Mouse (Mus musculus) CH12.LX (cell line): ENCODE data around the gene Hspbp1. TPM values are rescaled to one million over a fixed set of nuclear protein-coding genes. Genes with fewer than 3 reads are reported as not detected.
A peak's percentile ranks its signal among the peaks of the same experiment; 100 is the strongest.

Source experiments
- DNase-seq: peaks from one replicate; pipeline ENCODE4 v3.0.0-alpha.2; 2013; ENCODE audit errors: extremely low read depth
- H3K27ac ChIP-seq: 2 replicates; pipeline ENCODE4 v1.5.1; 2012; ENCODE audit warnings: low read depth, mild to moderate bottlenecking, control low read depth, moderate library complexity; ENCODE audit not compliant: insufficient read depth
- H3K27me3 ChIP-seq: replicated peaks from 2 replicates; pipeline ENCODE3; 2012; ENCODE audit warnings: inconsistent platforms
- H3K36me3 ChIP-seq, 2 experiments: replicated peaks in 1 of 2; 2 replicates each; pipeline versions ENCODE3 to v1.6.1; 2012; ENCODE audit warnings: inconsistent platforms in 1 of 2, low read length in 1 of 2, mild to moderate bottlenecking in 1 of 2, mixed read lengths in 1 of 2, moderate library complexity in 1 of 2; ENCODE audit not compliant: control insufficient read depth in 1 of 2, insufficient read depth in 1 of 2
- H3K4me1 ChIP-seq, 2 experiments: 2 replicates each; pipeline ENCODE4 v1.6.1; 2012; ENCODE audit warnings: inconsistent platforms in 1 of 2, moderate library complexity in 1 of 2; ENCODE audit not compliant: insufficient read depth in 2 of 2, control insufficient read depth in 1 of 2
- H3K4me2 ChIP-seq: 2 replicates; pipeline ENCODE4 v1.6.1; 2012; ENCODE audit warnings: low read depth, mild to moderate bottlenecking, control low read depth; ENCODE audit not compliant: poor library complexity, insufficient read depth, severe bottlenecking
- H3K4me3 ChIP-seq, 3 experiments: fragments of 150-350 bp in 1 of 3; sonication (generic) in 1 of 3; replicated peaks in 1 of 3; 2 replicates each; pipeline versions ENCODE3 to v1.5.1; 2011 to 2012; ENCODE audit warnings: low read depth in 2 of 3, low read length in 2 of 3, mild to moderate bottlenecking in 2 of 3, moderate library complexity in 2 of 3, control low read depth in 1 of 3, improper control_type of control experiment in 1 of 3, inconsistent platforms in 1 of 3, mixed read lengths in 1 of 3; ENCODE audit not compliant: poor library complexity in 1 of 3
- H3K79me2 ChIP-seq: replicated peaks from 2 replicates; pipeline ENCODE4 v1.6.1; 2012; ENCODE audit warnings: mild to moderate bottlenecking, moderate library complexity; ENCODE audit not compliant: control insufficient read depth, poor library complexity, insufficient read depth, severe bottlenecking; ENCODE audit errors: extremely low read depth
- H3K9ac ChIP-seq: 2 replicates; pipeline ENCODE4 v1.6.1; 2012; ENCODE audit warnings: low read depth, mild to moderate bottlenecking, control low read depth, moderate library complexity; ENCODE audit not compliant: insufficient read depth
- H3K9me3 ChIP-seq: replicated peaks from 2 replicates; pipeline ENCODE3; 2012; ENCODE audit warnings: low read length, inconsistent platforms, mixed read lengths
- BHLHE40 ChIP-seq: IDR thresholded peaks from 2 replicates; pipeline ENCODE4 v1.6.1; 2011; ENCODE audit warnings: mild to moderate bottlenecking, low read depth, low read length, improper control_type of control experiment
- CHD1 ChIP-seq: IDR thresholded peaks from 2 replicates; pipeline ENCODE4 v1.6.1; 2012; ENCODE audit warnings: low read depth, low read length, improper control_type of control experiment, inconsistent platforms
- CHD2 ChIP-seq: IDR thresholded peaks from 2 replicates; pipeline ENCODE4 v1.6.1; 2011; ENCODE audit warnings: low read length, improper control_type of control experiment
- CTCF ChIP-seq, 2 experiments: IDR thresholded peaks in 1 of 2; conservative IDR thresholded peaks in 1 of 2; 2 replicates each; pipeline ENCODE4 v1.5.1; 2011 to 2012; ENCODE audit warnings: low read depth in 2 of 2, low read length in 2 of 2, improper control_type of control experiment in 1 of 2, inconsistent platforms in 1 of 2, mild to moderate bottlenecking in 1 of 2, moderate library complexity in 1 of 2
- E2F4 ChIP-seq: IDR thresholded peaks from 2 replicates; pipeline ENCODE4 v1.6.1; 2011; ENCODE audit warnings: low read depth, low read length, improper control_type of control experiment; ENCODE audit not compliant: insufficient replicate concordance
- ELF1 ChIP-seq: IDR thresholded peaks from 2 replicates; pipeline ENCODE4 v1.6.1; 2014; ENCODE audit warnings: low read depth, mild to moderate bottlenecking, inconsistent platforms, low read length, improper control_type of control experiment
- GABPA ChIP-seq: IDR thresholded peaks from 2 replicates; pipeline ENCODE4 v1.6.1; 2012; ENCODE audit warnings: low read depth, low read length, improper control_type of control experiment, inconsistent platforms; ENCODE audit not compliant: insufficient replicate concordance
- IRF4 ChIP-seq: IDR thresholded peaks from 2 replicates; pipeline ENCODE4 v1.6.1; 2014; ENCODE audit warnings: low read depth, mild to moderate bottlenecking, inconsistent platforms, low read length, improper control_type of control experiment
- MAFK ChIP-seq: IDR thresholded peaks from 2 replicates; pipeline ENCODE4 v1.6.1; 2011; ENCODE audit warnings: low read length, improper control_type of control experiment; ENCODE audit not compliant: insufficient replicate concordance
- MAX ChIP-seq: IDR thresholded peaks from 2 replicates; pipeline ENCODE4 v1.6.1; 2011; ENCODE audit warnings: low read length, improper control_type of control experiment
- MEF2A ChIP-seq: IDR thresholded peaks from 2 replicates; pipeline ENCODE4 v1.6.1; 2014; ENCODE audit warnings: low read depth, mild to moderate bottlenecking, inconsistent platforms, low read length, improper control_type of control experiment, borderline replicate concordance
- MXI1 ChIP-seq: IDR thresholded peaks from 2 replicates; pipeline ENCODE4 v1.6.1; 2011; ENCODE audit warnings: mild to moderate bottlenecking, low read depth, low read length, improper control_type of control experiment
- MYC ChIP-seq: IDR thresholded peaks from 2 replicates; pipeline ENCODE4 v1.6.1; 2011; ENCODE audit warnings: low read depth, mild to moderate bottlenecking, improper control_type of control experiment, low read length
- RCOR1 ChIP-seq: conservative IDR thresholded peaks from 2 replicates; pipeline ENCODE4 v1.6.1; 2012; ENCODE audit warnings: low read depth, mild to moderate bottlenecking, inconsistent platforms, low read length, improper control_type of control experiment
- SIN3A ChIP-seq: IDR thresholded peaks from 2 replicates; pipeline ENCODE4 v1.6.1; 2012; ENCODE audit warnings: low read length, improper control_type of control experiment, inconsistent platforms
- SMC3 ChIP-seq: IDR thresholded peaks from 2 replicates; pipeline ENCODE4 v1.6.1; 2011; ENCODE audit warnings: low read depth, low read length, improper control_type of control experiment
- TCF12 ChIP-seq: IDR thresholded peaks from 2 replicates; pipeline ENCODE4 v1.6.1; 2014; ENCODE audit warnings: low read depth, mild to moderate bottlenecking, inconsistent platforms, low read length, improper control_type of control experiment
- UBTF ChIP-seq: IDR thresholded peaks from 2 replicates; pipeline ENCODE4 v1.6.1; 2012; ENCODE audit warnings: low read depth, mild to moderate bottlenecking, inconsistent platforms, low read length, improper control_type of control experiment, moderate library complexity
- USF1 ChIP-seq: IDR thresholded peaks from 2 replicates; pipeline ENCODE4 v1.6.1; 2014; ENCODE audit warnings: low read depth, mild to moderate bottlenecking, inconsistent platforms, low read length, improper control_type of control experiment
- USF2 ChIP-seq: conservative IDR thresholded peaks from 2 replicates; pipeline ENCODE4 v1.6.1; 2011; ENCODE audit warnings: low read depth, low read length, improper control_type of control experiment
- ZC3H11A ChIP-seq: IDR thresholded peaks from 2 replicates; pipeline ENCODE4 v1.6.1; 2012; ENCODE audit warnings: low read depth, mild to moderate bottlenecking, inconsistent platforms, low read length, improper control_type of control experiment
- ZKSCAN1 ChIP-seq: IDR thresholded peaks from 2 replicates; pipeline ENCODE4 v1.6.1; 2012; ENCODE audit warnings: low read depth, inconsistent platforms, low read length, improper control_type of control experiment, borderline replicate concordance
- ZNF384 ChIP-seq: IDR thresholded peaks from 2 replicates; pipeline ENCODE4 v1.6.1; 2012; ENCODE audit warnings: low read depth, low read length, improper control_type of control experiment, inconsistent platforms
- dilution Hi-C: fragments of 300-500 bp; cut with MboI; formaldehyde crosslinking; loops from 2 replicates; pipeline ENCODE4 v1.14.3; 2020; ENCODE audit warnings: low sequenced_read_pairs; ENCODE audit not compliant: extremely low pct_unique_long_range_greater_than_20kb, extremely low pct_ligation_motif_present
- in situ Hi-C: fragments of 300-500 bp; cut with MboI; formaldehyde crosslinking; loops from 3 replicates; pipeline ENCODE4 v1.14.3; 2019; ENCODE audit warnings: low sequenced_read_pairs, low pct_ligation_motif_present, low pct_unique_long_range_greater_than_20kb, mixed read lengths
- polyA plus RNA-seq: library from polyadenylated mRNA; unstranded; fragments of >175 nt; gene quantifications from 2 replicates; pipeline ENCODE4 v1.2.1, GENCODE M21; 2012; ENCODE audit warnings: low read depth; ENCODE audit not compliant: insufficient read length
- total RNA-seq, 2 experiments: library from RNA; depleted of rRNA; stranded (reverse); fragments of 300-350 nt in 1 of 2; fragments of >200 nt in 1 of 2; gene quantifications; 2 replicates each; pipeline ENCODE4 v1.2.3; 2012 to 2014

Gene Hspbp1
- total and polyA plus RNA-seq, 3 experiments: 90.6 to 131 (median 98.8) TPM

DNA sequence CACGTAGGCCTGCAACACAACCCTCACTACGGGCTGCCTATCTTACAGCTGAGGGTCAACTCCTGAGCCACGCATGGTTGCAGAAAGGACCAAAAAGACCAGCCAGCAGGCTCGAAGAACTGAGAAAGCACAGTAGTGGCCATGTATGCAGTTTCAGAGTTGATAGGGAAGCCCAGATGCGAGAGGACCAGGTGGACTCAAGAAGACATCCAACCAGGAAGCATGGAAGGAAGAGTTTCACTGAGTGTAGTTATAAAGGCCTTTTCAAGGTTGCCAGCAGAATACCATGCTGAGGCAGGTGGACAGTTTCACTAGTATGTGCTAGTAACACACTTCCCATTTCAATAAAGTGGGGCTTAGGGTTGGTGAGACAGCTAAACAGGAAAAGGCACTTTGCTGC is 32.1 kb downstream of the Hspbp1 start:
- in situ Hi-C loops (no loop called here), dilution Hi-C loops (no loop called here)
- Histone ChIP-seq H3K4me3 (peak overlapping the region in 1 of 3 experiments; percentile 40), H3K79me2 (peaks cover 72% of the 10 kb centered on the region), H3K4me2 (peak overlapping the region; percentile 90), H3K9ac (peak overlapping the region; percentile 75; the same call in 1 of the 2 replicates), H3K4me1 (peaks cover 21 to 67% of the 10 kb centered on the region in 2 experiments), H3K27me3 (no peaks in the 10 kb centered on the region), H3K27ac (peak overlapping the region; percentile 35), H3K36me3 (peaks cover 13 to 39% of the 10 kb centered on the region in 2 experiments), H3K9me3 (no peaks in the 10 kb centered on the region)
- TF ChIP-seq SIN3A (peak; percentile 73; the same call in 1 of the 2 replicates), MXI1 (peak; percentile 3; the same call in 1 of the 2 replicates), UBTF (no peak), ZNF384 (0 out of 2 replicates have a peak, but pooled peaks have one; percentile 6)
- DNase-seq: no peak

DNA sequence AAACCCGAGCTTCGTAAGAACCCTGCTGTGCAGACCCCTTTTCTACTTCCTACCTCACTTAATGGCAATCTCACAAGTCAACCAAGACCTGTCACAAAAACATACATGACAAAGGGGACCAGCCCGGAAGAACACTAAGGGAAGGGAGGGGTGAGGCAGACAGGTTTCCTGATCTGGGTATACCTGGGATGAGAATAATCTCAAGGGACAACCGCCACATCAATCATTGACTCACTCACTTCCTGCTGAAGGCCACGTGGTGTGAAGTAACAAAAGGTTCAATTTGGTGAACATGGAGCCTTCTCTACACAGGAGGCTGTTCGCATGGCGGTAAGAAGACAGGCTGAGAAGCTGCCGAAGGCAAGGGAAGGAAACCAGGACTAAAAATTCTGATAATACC is 33.3 kb downstream of the Hspbp1 start:
- H3K4me2 ChIP-seq: no peak overlapping the region
- dilution Hi-C loops (no loop called here), in situ Hi-C loops (no loop called here)
- H3K9ac ChIP-seq: no peak overlapping the region
- H3K27me3 ChIP-seq: no peaks in the 10 kb centered on the region
- peaks cover 70% of the 10 kb centered on the region for H3K79me2 ChIP-seq
- H3K4me1 ChIP-seq: peaks cover 24 to 74% of the 10 kb centered on the region in 2 experiments
- TF ChIP-seq USF1 (peak; percentile 37; the same call in 1 of the 2 replicates), GABPA (no peak), ZC3H11A (no peak), MEF2A (no peak), SMC3 (no peak), TCF12 (no peak), SIN3A (no peak), ZNF384 (no peak), IRF4 (no peak), ELF1 (no peak), MAFK (no peak), MAX (peak; percentile 79), BHLHE40 (no peak), CHD2 (no peak), E2F4 (no peak), ZKSCAN1 (no peak), UBTF (no peak), CHD1 (no peak), CTCF (conservative IDR thresholded peaks at IDR 0.05 in 1 of 2, IDR thresholded peaks at IDR 0.05 in 1 of 2; ENCODE audit: low read depth in 2 of 2, low read length in 2 of 2) (no peak), MYC (peak; percentile 83), RCOR1 (no peak), USF2 (peak; percentile 23; the same call in 1 of the 2 replicates)
- no peak overlapping the region for H3K27ac ChIP-seq
- no peaks in the 10 kb centered on the region for H3K9me3 ChIP-seq
- DNase-seq: no peak
- peaks cover 18 to 47% of the 10 kb centered on the region in 2 experiments for H3K36me3 ChIP-seq
- no peak overlapping the region for H3K4me3 ChIP-seq
